Mouse (Mus musculus) kidney, embryonic 16.5 days (tissue): ENCODE measurements around the gene Spcs2. TPM values are rescaled to one million over a fixed set of nuclear protein-coding genes. Genes with fewer than 3 reads are reported as not detected.

ENCODE experiments used
- ATAC-seq: fragments of 200-750 bp; cut with Nextera tagmentation; 2 replicates; pipeline ENCODE4 v1.8.0; 2017; ENCODE audit warnings: moderate TSS enrichment; ENCODE audit not compliant: low FRiP score, low TSS enrichment
- H3K27ac ChIP-seq: fragments of 300-500 bp; sonication (generic); 2 replicates; pipeline ENCODE4 v1.5.1; 2014; ENCODE audit warnings: low read length
- H3K27me3 ChIP-seq: fragments of 300-500 bp; sonication (generic); 2 replicates; pipeline ENCODE4 v1.6.1; 2014; ENCODE audit warnings: low read length, control low read depth, mixed read lengths; ENCODE audit not compliant: insufficient read depth
- H3K36me3 ChIP-seq: fragments of 300-500 bp; sonication (generic); 2 replicates; pipeline ENCODE4 v1.6.1; 2014; ENCODE audit warnings: low read length, control low read depth, mixed read lengths; ENCODE audit not compliant: insufficient read depth
- H3K4me1 ChIP-seq: fragments of 300-500 bp; sonication (generic); 2 replicates; pipeline ENCODE4 v1.6.1; 2014; ENCODE audit warnings: low read length, control low read depth, mixed read lengths; ENCODE audit not compliant: insufficient read depth
- H3K4me2 ChIP-seq: fragments of 300-500 bp; sonication (generic); replicated peaks from 2 replicates; pipeline ENCODE4 v1.6.1; 2014; ENCODE audit warnings: low read depth, low read length
- H3K4me3 ChIP-seq: fragments of 300-500 bp; sonication (generic); 2 replicates; pipeline ENCODE4 v1.5.1; 2014; ENCODE audit warnings: mild to moderate bottlenecking, low read length
- H3K9ac ChIP-seq: fragments of 300-500 bp; sonication (generic); replicated peaks from 2 replicates; pipeline ENCODE4 v1.6.1; 2014; ENCODE audit warnings: low read length
- H3K9me3 ChIP-seq: fragments of 300-500 bp; sonication (generic); 2 replicates; pipeline ENCODE4 v1.6.1; 2016; ENCODE audit warnings: low read length, control low read depth
- WGBS: fragments of 180-500 bp; shearing (Covaris S2); extraction: QIAGEN DNeasy Blood & Tissue Kit; methylation state at CpG from one replicate; pipeline ENCODE4 v1.1.7; 2014; 5-methylcytosine and 5-hydroxymethylcytosine counted together
- polyA plus RNA-seq: library from polyadenylated mRNA; unstranded; fragments of >200 nt; fragmentation: Nextera tagmentation; extraction: Ambion mirVana; gene quantifications from 2 replicates; pipeline ENCODE4 v1.2.1, GENCODE M21; 2015

Spcs2 gene
- polyA plus RNA-seq, 1 experiment from 2014 or later, result 372 TPM

- no peaks in the 10 kb centered on the region; the same call in 1 of the 2 replicates for H3K9me3 ChIP-seq
- no peak overlapping the region for H3K9ac ChIP-seq
- peaks cover 14% of the 10 kb centered on the region for H3K4me1 ChIP-seq
- ATAC-seq, result 0 out of 2 replicates have a peak, but pooled peaks have one; percentile 28
- H3K27me3 ChIP-seq, result no peaks in the 10 kb centered on the region
- 7% methylated on average over 17 of the region's 17 CpGs for WGBS
- no peaks in the 10 kb centered on the region for H3K36me3 ChIP-seq
- H3K4me3 ChIP-seq, result peak overlapping the region; percentile 13; the same call in 1 of the 2 replicates
- H3K27ac ChIP-seq, result no peak overlapping the region
- H3K4me2 ChIP-seq, result peak overlapping the region; percentile 50
Measured at GRCm38 (mm10) chr7:99795192-99795981, 67.9 kb downstream of the Spcs2 start.

DNA sequence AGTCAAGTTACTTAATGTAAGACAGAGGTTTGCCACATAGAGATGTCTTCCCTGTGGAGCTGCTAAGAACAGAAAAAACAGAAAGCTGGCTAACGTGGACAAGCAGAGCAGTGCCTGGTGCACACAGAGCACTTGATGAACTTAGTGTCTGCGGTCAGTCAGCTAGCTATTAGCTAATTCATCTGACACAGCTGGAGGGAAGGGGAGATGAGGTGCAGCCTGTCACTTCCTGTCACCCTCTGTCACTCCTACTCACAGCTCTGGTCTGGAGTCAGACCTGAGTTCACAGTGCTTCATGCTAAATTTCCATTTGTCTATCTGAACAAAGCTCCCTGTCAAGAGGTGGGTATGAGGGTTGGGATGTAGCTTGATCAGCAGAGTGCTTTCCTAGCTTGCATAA lies 69.2 kb downstream of the Spcs2 start:
- 31% methylated on average over 2 of the region's 2 CpGs for WGBS
- Histone ChIP-seq H3K27ac (no peak overlapping the region), H3K36me3 (no peaks in the 10 kb centered on the region), H3K4me2 (no peak overlapping the region), H3K27me3 (no peaks in the 10 kb centered on the region), H3K9me3 (no peaks in the 10 kb centered on the region; the same call in 1 of the 2 replicates), H3K4me3 (no peak overlapping the region), H3K9ac (no peak overlapping the region), H3K4me1 (peaks cover 14% of the 10 kb centered on the region)
- no peak for ATAC-seq

DNA sequence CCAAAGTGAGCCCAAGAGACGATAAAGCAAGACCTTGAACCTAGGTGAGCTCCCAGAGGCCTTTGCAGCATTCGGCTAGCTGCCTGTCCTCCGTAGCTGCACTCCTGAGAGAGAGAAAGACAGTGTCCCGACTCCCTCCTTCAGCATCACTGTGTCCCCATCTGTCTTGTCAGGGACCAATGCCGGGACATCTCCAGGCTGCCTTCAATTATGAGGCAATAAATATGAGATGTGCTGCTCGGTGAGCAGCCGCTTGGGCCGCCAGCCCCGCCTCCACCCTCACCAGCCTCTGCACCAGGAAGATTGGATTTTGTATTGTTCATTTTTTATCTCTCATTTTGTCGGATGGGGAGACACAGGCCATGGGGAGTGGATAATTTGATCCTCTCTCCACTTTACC lies 72.4 kb downstream of the Spcs2 start:
- Histone ChIP-seq H3K9me3 (no peaks in the 10 kb centered on the region; the same call in 1 of the 2 replicates), H3K9ac (no peak overlapping the region), H3K27me3 (no peaks in the 10 kb centered on the region), H3K4me2 (no peak overlapping the region), H3K36me3 (no peaks in the 10 kb centered on the region), H3K4me1 (peaks cover 15% of the 10 kb centered on the region), H3K4me3 (no peak overlapping the region), H3K27ac (no peak overlapping the region)
- WGBS, result 59% methylated on average over 10 of the region's 10 CpGs
- no peak for ATAC-seq

DNA sequence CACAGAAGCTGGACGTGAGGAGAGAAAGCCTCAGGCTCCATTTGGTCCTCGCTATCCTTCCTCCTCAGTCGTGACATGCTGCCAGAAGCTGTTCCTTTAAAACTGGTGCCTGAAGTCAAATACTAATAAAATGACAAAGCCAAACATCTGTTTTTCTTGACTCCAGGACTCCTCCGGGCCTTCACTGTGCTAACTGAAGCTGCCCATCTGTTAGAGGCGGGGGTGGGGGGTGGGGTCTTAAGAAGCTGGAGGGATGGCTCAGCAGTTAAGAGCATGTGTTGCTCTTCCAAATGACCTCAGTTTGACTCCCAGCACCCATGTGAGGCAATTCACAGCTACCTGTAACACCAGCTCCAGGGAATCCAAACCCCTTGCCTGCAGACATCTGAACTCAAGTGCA lies 74.7 kb downstream of the Spcs2 start:
- no peaks in the 10 kb centered on the region for H3K36me3 ChIP-seq
- no peak overlapping the region for H3K27ac ChIP-seq
- no peak overlapping the region for H3K4me2 ChIP-seq
- H3K9ac ChIP-seq, result no peak overlapping the region
- 18% methylated on average over 5 of the region's 5 CpGs for WGBS
- no peak overlapping the region for H3K4me3 ChIP-seq
- no peaks in the 10 kb centered on the region for H3K27me3 ChIP-seq
- ATAC-seq, result no peak
- H3K9me3 ChIP-seq, result no peaks in the 10 kb centered on the region; the same call in 1 of the 2 replicates
- H3K4me1 ChIP-seq, result 0 out of 2 replicates have a peak, but pooled peaks cover 7% of the 10 kb centered on the region

- Histone ChIP-seq H3K27ac (no peak overlapping the region), H3K4me3 (no peak overlapping the region), H3K9ac (no peak overlapping the region), H3K27me3 (no peaks in the 10 kb centered on the region), H3K9me3 (no peaks in the 10 kb centered on the region; the same call in 1 of the 2 replicates), H3K4me2 (no peak overlapping the region), H3K4me1 (0 out of 2 replicates have a peak, but pooled peaks cover 7% of the 10 kb centered on the region), H3K36me3 (no peaks in the 10 kb centered on the region)
- ATAC-seq, result no peak
- 32% methylated on average over 2 of the region's 2 CpGs for WGBS
Measured at GRCm38 (mm10) chr7:99787935-99788334, 75.3 kb downstream of the Spcs2 start.

Other genes with a start within 250 kb of the Spcs2 start
- gene Tpbgl, start 236.4 kb downstream of the Spcs2 start, polyA plus RNA-seq, result 0.67 and 0.72 TPM in 2 replicates
- 3.0 and 3.4 TPM in 2 replicates for gene Slco2b1, start 152.1 kb downstream of the Spcs2 start, polyA plus RNA-seq
- not detected in 2 replicates for gene Olfr520, start 133.2 kb downstream of the Spcs2 start, polyA plus RNA-seq
- not detected in 2 replicates for gene Olfr521, start 100.0 kb downstream of the Spcs2 start, polyA plus RNA-seq
- gene Neu3, start 35.0 kb downstream of the Spcs2 start, polyA plus RNA-seq, result 3.0 and 3.5 TPM in 2 replicates
- 0.26 TPM in 2 replicates for gene Xrra1, start 4.3 kb downstream of the Spcs2 start, polyA plus RNA-seq
- gene Rnf169, start 117.0 kb upstream of the Spcs2 start, polyA plus RNA-seq, result 5.6 and 6.1 TPM in 2 replicates
- 0.90 and 0.95 TPM in 2 replicates for gene Chrdl2, start 142.7 kb upstream of the Spcs2 start, polyA plus RNA-seq